Mouse (Mus musculus) embryonic stem cell, embryonic (primary cell): ENCODE results near the gene Myog.

Source experiments
- CTCF ChIA-PET, 4 experiments: fragments of 300-600 bp in 2 of 4; fragments of 350-600 bp in 2 of 4; sonication (Branson Sonifier 250); formaldehyde crosslinking; loops; one replicate each; lab custom pipeline; 2022; ENCODE audit warnings: inconsistent platforms in 2 of 4; lab: Charles Lee
- POLR2A ChIA-PET, 4 experiments: fragments of 300-600 bp in 2 of 4; fragments of 350-600 bp in 2 of 4; sonication (Branson Sonifier 250); formaldehyde crosslinking; loops; one replicate each; lab custom pipeline; 2022; ENCODE audit warnings: antibody characterized with exemption in 4 of 4, inconsistent platforms in 1 of 4; lab: Charles Lee

Myog gene

DNA sequence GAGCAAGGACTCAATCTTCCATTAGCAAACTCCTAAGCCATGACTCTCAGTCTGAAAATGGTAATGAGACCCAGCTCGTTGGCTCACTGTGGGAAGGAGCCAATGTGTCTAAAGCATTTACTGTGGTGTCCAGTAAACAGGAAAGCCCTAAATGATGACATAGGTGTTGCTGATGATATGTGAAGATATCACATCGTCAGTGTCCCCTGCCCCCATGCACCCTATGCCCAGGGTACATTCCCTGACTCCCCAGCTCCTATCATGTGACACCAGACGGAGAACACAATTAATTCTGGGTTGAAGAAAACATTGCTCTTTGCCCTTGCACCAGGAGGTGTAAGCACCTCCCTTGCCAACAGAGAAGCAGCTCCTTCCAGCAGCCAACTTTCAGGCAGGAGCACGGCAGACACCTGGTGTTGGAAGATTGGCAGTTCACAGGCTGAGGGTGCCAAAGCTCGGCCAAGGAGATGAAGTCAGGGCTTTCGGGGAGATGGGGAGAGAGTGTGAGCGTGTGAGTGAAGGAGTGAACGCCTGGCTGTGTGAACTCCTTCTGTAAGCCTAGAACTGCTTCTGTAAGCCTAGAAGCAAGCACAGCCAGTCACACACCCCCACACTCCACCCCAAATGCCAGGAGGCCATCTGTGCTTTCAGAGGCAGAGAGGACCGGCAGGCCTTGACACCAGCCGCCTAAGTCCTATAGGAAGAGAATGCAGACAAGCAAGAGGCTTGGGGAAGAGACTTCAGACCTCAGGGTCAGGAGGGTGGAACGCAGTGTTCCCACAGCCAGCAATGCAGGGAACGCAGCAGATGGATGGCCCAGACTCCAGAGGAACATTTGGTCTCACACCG, 13.9 kb upstream of the Myog start:
- POLR2A ChIA-PET, result interaction anchor here in 2 of 4 experiments (0.8 to 1.7 kb wide), 5 partner anchors 14 to 137 kb away, joined by 3 to 5 read pairs (median 3); partner anchors contain the start of gene Myog (in 1 of the 2)

DNA sequence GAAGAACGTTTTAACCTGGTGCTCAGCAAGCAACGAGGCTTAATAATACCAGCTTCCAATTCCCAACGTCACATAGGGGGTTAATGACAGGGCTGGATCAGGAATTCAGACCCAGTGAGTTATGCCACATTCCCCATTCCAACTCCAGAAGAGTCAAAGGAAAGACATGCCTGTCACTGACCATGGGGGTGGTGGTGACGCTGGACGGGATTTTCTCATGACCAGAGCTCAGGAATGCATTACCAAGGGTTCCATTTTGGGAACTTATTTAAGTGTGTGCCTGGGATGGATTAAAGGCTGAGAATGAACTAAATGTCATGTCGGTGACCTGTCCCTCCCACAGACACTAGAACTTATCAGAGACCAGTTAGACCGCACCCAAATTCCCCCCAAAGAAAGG, 13.0 kb upstream of the Myog start:
- POLR2A ChIA-PET, result interaction anchor here in 2 of 4 experiments (1.0 to 1.7 kb wide), 2 partner anchors 13 to 32 kb away, joined by 4 to 5 read pairs; partner anchors contain the start of gene Myog (in 1 of the 2)
- CTCF ChIA-PET, result no interaction called here

More for the DNA sequence above, 13.9 kb upstream of the Myog start:
- CTCF ChIA-PET, result no interaction called here

DNA sequence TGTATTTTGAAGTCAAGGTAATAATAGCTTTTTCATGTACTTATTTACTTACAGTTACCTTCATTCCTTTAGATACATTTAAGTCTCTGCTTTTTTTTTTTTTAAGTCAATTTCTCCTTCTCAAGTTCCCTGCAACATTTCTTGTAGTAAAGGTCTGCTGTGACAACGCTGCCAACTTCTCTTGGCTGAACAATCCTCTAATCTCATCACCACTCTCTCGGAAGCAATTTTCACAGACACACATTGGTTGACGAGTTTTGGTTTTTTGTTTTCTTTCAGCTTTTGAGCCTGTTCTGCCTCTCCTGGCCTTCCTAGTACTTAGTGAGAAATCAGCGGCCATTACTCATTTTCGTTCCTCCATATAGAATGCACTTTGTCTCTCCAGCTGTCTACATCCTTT, 9.6 kb upstream of the Myog start:
- POLR2A ChIA-PET, result interaction anchor here in 2 of 4 experiments (0.5 to 1.5 kb wide), 4 partner anchors 9 to 52 kb away, joined by 3 to 6 read pairs (median 4); no protein-coding TSS in a partner anchor
- CTCF ChIA-PET, result interaction anchor here in 1 of 4 experiments (0.6 kb wide), 1 partner anchor 877 kb away, joined by 9 read pairs; no protein-coding TSS in a partner anchor

DNA sequence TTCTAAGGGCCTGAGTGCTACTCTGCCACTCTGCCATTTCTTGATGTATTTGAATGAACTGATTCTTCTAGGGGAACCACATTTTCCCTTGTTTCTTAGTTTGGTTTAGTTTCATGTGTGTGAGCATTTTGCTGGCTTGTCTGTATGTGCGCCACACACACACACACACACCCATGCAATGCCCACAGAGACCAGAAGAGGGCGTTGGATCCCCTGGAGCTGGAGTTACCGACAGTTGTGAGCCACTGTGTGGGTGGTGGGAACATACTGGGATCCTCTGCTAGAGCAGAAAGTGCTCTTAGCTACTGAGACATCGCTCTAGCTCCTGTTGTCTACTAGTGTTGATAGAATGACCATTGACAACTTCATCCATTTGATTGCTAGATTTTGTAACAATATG, 8.2 kb upstream of the Myog start:
- ChIA-PET POLR2A (interaction anchor here in 1 of 4 experiments (1.0 kb wide), 1 partner anchor 10 kb away, joined by 3 read pairs; no protein-coding TSS in a partner anchor), CTCF (interaction anchor here (0.5 to 0.9 kb wide), 6 partner anchors 11 to 698 kb away, joined by 3 to 9 read pairs (median 3); no protein-coding TSS in a partner anchor)

DNA sequence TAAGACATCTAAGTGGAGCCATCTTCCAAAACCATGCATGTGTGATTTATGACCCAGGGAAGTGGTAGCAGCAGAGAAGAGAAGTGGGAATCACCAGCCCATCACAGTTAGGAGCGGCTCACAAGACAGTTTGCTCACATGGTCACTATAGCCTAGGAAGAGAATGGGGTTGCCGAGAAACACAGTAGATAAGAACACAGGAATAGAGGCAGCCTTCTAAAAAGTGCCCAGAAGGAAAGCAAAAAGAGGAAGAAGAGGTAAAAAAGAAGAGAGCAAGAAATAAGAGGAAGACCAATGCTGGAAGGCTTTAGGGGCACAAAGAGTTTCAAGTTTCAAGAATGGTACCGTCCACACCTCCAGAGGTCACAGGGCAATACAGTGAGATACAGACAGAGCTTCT, 7.4 kb upstream of the Myog start:
- ChIA-PET POLR2A (no interaction called here), CTCF (no interaction called here)

DNA sequence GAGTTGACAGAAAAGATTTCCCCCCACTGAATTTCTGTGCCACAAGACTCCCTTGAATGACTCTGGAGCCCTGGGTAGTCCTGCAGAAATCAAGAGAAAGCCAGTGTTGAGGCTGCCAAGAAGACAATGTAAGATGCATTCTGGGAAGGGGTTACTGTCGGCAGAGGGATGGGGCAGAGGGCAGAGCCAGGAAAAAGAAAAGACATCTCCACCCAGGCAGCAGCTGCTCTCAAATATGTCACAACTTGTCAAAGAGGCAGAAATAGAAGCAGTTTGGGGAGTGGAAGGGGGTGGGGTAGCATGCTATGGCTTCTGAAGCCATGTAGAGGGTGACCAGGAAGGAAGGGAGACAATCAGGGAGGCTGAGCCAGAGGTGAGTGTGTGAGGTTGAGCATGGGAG, 6.7 kb upstream of the Myog start:
- CTCF ChIA-PET, result no interaction called here
- POLR2A ChIA-PET, result no interaction called here

DNA sequence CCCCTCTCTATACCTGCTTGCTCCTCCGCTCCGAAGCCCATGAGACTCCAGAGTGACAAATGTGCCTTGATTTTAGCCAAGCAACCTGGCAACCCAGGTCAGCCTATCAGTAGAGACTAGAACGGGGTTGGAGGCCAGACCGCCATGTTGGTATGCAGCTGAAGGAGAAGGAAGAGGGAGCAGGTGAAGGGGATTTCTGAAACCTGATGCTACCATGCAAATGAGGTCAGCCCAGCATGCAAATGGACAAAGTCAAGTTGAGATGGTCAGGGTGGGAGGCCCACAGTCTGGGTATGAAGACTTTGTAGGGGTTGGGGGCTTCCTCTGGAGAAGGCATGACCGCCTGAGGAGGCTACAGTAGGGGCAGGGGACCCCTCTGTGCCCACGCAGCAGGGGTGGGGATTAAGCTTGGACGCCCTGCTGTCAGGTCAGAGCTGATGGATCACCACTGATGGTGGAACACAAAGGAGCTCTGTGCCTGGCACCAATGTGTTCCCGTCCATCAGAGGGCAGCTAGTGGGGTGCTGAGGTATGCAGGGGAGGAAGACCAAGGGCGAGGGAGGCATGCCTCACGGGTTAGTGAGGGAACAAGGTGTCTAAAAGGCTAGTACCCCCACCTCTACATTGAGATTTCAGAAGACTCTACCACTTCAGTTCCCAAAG, 4.2 kb upstream of the Myog start:
- ChIA-PET POLR2A (interaction anchor here in 1 of 4 experiments (1.5 kb wide), 1 partner anchor 15 kb away, joined by 3 read pairs; no protein-coding TSS in a partner anchor), CTCF (interaction anchor here in 3 of 4 experiments (1.1 to 2.5 kb wide), 4 partner anchors 37 to 166 kb away, joined by 3 to 9 read pairs (median 4); no protein-coding TSS in a partner anchor)

DNA sequence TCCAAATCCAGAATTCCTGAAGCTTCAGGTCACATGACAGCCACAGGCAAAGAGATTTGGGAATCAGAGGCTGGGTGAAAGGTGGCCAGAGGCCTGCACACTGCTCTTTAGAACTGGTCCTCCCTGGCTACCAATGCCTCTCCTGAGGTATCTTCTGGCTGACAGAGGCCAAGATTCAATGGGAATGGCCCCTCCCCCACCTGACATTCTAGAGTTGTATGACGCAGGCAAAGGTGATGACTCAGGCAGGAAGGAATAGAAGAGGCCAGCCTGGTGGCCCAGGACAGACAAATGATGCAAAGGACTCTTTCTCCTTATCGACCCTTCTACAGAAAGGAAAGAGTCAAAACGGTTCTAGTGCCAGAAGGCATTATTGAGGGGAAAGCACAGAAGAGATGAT, 1.6 kb upstream of the Myog start:
- ChIA-PET CTCF (no interaction called here), POLR2A (interaction anchor here in 2 of 4 experiments (0.7 to 1.3 kb wide), 3 partner anchors 8 to 24 kb away, joined by 3 to 6 read pairs (median 3); no protein-coding TSS in a partner anchor)

DNA sequence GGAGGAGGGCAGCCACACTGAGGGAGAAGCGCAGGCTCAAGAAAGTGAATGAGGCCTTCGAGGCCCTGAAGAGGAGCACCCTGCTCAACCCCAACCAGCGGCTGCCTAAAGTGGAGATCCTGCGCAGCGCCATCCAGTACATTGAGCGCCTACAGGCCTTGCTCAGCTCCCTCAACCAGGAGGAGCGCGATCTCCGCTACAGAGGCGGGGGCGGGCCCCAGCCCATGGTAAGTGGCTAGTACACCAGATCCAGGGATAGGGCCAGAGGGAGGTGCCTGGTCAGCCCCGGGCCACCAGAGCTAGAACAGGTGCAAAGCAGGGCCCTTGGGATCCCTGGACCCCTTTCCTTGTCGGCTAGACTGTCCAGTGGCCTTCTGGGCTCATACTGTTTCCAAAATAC, 511 bp downstream of the Myog start:
- CTCF ChIA-PET, result interaction anchor here in 3 of 4 experiments (0.6 to 2.1 kb wide), 9 partner anchors 28 to 338 kb away, joined by 3 to 6 read pairs (median 4); no protein-coding TSS in a partner anchor
- POLR2A ChIA-PET, result interaction anchor here in 2 of 4 experiments (0.6 to 2.7 kb wide), 10 partner anchors 9 to 227 kb away, joined by 3 to 7 read pairs (median 4); no protein-coding TSS in a partner anchor

DNA sequence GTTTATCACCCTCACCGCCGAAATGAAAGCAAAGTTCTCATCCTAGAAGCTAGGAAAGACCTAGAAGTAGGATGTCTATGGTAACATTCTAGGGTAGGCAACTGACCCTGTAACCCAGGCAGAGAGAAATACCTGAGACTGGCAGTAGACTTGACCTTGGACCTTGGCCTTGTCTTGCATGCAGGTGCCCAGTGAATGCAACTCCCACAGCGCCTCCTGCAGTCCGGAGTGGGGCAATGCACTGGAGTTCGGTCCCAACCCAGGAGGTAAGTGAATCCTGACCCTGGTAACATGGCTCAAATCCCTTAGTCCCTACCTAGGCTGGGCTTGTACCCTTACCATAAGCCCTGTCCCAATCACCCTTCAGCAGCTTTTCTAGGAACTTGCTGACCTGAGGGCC, 1.1 kb downstream of the Myog start:
- ChIA-PET POLR2A (interaction anchor here in 2 of 4 experiments (1.2 to 2.7 kb wide), 5 partner anchors 10 to 54 kb away, joined by 3 to 7 read pairs (median 5); no protein-coding TSS in a partner anchor), CTCF (interaction anchor here in 3 of 4 experiments (0.6 to 2.1 kb wide), 10 partner anchors 12 to 171 kb away, joined by 3 to 6 read pairs (median 3); no protein-coding TSS in a partner anchor)

DNA sequence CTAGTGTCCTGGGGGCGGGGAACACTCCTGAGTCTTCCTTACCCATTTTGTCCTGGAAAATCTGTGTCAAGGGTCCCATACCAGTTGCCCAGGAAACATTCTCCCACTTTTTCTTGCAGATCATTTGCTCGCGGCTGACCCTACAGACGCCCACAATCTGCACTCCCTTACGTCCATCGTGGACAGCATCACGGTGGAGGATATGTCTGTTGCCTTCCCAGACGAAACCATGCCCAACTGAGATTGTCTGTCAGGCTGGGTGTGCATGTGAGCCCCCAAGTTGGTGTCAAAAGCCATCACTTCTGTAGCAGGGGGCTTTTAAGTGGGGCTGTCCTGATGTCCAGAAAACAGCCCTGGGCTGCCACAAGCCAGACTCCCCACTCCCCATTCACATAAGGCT, 1.8 kb downstream of the Myog start:
- CTCF ChIA-PET, result interaction anchor here in 3 of 4 experiments (0.6 to 2.1 kb wide), 12 partner anchors 12 to 171 kb away, joined by 3 to 7 read pairs (median 4); no protein-coding TSS in a partner anchor
- POLR2A ChIA-PET, result interaction anchor here in 2 of 4 experiments (0.8 to 2.7 kb wide), 9 partner anchors 10 to 140 kb away, joined by 3 to 7 read pairs (median 5); no protein-coding TSS in a partner anchor

DNA sequence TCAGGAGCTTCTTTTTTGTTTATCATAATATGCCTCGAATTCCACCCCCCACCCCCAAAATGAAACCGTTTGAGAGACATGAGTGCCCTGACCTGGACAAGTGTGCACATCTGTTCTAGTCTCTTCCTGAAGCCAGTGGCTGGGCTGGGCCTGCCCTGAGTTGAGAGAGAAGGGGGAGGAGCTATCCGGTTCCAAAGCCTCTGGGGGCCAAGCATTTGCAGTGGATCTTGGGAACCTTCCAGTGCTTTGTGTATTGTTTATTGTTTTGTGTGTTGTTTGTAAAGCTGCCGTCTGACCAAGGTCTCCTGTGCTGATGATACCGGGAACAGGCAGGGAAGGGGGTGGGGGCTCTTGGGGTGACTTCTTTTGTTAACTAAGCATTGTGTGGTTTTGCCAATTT, 2.3 kb downstream of the Myog start:
- ChIA-PET CTCF (interaction anchor here (0.6 to 1.6 kb wide), 11 partner anchors 10 to 1691 kb away, joined by 3 to 7 read pairs (median 4); no protein-coding TSS in a partner anchor), POLR2A (interaction anchor here in 2 of 4 experiments (0.5 to 2.7 kb wide), 12 partner anchors 8 to 223 kb away, joined by 3 to 7 read pairs (median 4); no protein-coding TSS in a partner anchor)

DNA sequence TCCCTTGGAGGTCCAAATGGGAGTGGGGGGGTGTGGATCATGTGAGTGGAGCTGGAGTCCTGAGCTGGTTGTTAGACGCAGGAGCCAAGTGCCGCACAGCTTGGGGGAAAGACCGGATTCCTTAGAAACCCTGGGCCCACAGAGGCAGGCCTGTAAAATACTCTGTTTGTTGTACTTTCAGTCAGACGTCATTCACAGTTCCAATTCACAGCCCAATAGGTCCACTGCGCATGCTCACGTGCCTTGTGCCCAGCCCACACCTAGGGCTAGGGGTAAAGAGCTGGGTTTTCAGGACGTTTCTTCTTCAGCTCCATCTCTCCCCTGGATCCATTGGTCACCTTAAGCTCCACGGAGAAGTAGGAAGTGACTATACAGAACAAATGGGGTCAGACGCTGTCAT, 2.8 kb downstream of the Myog start:
- ChIA-PET POLR2A (interaction anchor here in 3 of 4 experiments (0.5 to 2.7 kb wide), 15 partner anchors 7 to 223 kb away, joined by 3 to 7 read pairs (median 3); no protein-coding TSS in a partner anchor), CTCF (interaction anchor here (0.7 to 1.6 kb wide), 9 partner anchors 11 to 1691 kb away, joined by 3 to 7 read pairs (median 4); no protein-coding TSS in a partner anchor)

DNA sequence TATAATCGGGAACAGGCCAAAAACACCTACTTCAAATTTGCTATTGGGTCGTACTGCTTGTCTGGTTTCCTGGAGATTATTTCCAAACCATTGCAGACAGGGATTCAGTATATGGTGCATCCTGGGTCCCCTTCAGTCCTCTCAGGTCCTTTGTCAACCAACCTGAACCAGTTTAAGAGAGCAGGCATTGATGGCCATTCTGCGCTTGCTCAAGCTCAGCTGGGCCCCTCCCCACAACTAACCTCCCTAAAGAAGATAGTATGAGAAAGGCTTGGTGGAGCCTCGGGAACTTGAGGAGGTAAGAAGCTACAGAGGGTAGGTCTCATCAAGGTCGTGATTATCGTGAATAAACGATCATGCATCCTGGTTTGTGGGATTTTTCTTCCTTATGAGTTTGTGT, 3.5 kb downstream of the Myog start:
- POLR2A ChIA-PET, result interaction anchor here (0.6 to 1.9 kb wide), 10 partner anchors 19 to 104 kb away, joined by 3 to 6 read pairs (median 3); no protein-coding TSS in a partner anchor
- CTCF ChIA-PET, result interaction anchor here in 3 of 4 experiments (0.7 to 1.5 kb wide), 3 partner anchors 35 to 173 kb away, joined by 3 to 4 read pairs (median 4); no protein-coding TSS in a partner anchor

DNA sequence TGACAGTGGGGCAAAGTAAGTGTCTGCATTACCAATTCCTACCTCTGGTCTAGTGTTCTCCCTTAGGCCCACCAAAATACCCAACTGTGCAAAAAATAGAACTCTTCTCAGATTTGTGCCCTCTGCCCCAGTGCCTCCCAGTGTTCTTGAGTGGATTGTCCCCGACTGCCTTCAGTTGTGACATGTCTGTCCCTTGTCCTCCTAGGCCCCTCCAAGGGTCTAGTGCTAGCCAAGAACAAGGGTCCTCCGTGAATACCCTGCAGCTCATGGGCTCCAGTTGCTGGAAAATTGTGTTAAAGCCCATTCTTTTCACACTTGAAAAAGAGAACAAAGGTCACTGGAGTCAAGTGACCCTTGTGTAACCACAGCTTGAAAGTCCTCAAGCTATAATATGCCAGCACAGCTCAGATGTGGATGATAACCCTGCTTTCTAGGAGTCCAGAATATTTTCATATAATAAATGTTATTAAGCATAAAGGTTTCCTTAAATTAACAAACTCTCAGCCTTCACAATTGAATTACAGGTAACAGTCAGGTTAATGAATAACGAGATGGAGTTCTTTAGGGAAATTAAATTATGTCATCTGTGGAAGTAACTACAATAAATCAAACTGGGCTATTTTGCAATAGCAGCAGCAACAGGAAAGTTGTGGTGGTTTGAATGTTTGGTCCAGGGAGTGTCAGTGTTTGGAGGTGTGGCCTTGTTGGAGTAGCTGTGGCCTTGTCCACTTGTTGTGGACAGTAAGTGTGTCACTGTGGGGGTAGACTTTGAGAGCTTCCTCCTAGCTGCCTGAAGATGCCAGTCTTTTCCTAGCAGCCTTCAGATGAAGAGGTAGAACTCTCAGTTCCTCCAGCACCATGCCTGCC, 4.2 kb downstream of the Myog start:
- CTCF ChIA-PET, result interaction anchor here in 1 of 4 experiments (1.1 kb wide), 1 partner anchor 34 kb away, joined by 4 read pairs; no protein-coding TSS in a partner anchor
- POLR2A ChIA-PET, result interaction anchor here (0.5 to 1.9 kb wide), 14 partner anchors 9 to 341 kb away, joined by 3 to 6 read pairs (median 3); no protein-coding TSS in a partner anchor

DNA sequence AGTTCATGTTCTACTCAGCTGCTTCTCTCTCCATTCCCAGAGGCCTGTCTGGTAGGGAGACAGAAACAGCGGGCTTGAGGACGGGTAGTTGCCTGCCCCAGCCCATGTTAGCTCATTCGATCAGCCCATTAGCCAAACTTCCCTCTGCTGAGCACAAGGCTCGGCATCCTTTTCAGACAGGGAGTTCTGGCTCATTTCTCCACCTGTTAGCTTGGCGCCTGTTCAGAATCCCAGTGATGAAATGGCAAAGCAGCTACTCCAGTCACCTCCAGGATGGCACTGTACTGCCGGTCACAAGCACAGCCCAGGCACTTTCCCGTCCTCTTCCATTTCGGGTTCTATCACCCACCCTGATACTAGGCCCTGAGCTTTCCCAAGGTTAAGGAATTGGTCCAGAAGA, 7.5 kb downstream of the Myog start:
- ChIA-PET CTCF (interaction anchor here in 1 of 4 experiments (1.2 kb wide), 1 partner anchor 82 kb away, joined by 3 read pairs; no protein-coding TSS in a partner anchor), POLR2A (interaction anchor here in 2 of 4 experiments (0.9 to 1.8 kb wide), 4 partner anchors 14 to 37 kb away, joined by 3 to 5 read pairs (median 4); no protein-coding TSS in a partner anchor)
